Mouse (Mus musculus) hindbrain, postnatal 0 days (tissue): Measurements from ENCODE around the gene Stard13. TPM values are rescaled to one million over a fixed set of nuclear protein-coding genes. Genes with fewer than 3 reads are reported as not detected.

Source experiments
- ATAC-seq: fragments of 200-750 bp; cut with Nextera tagmentation; 2 replicates; pipeline ENCODE4 v1.8.0; 2017; ENCODE audit warnings: mild to moderate bottlenecking, moderate TSS enrichment, moderate library complexity
- DNase-seq: peaks from one replicate; pipeline ENCODE4 v3.0.0-alpha.2; 2015; ENCODE audit warnings: low spot score
- H3K27ac ChIP-seq: fragments of 300-500 bp; sonication (generic); 2 replicates; pipeline ENCODE4 v1.5.1; 2014; ENCODE audit warnings: mild to moderate bottlenecking
- H3K27me3 ChIP-seq: fragments of 300-500 bp; sonication (generic); 2 replicates; pipeline ENCODE4 v1.6.1; 2014; ENCODE audit warnings: low read length, mixed read lengths; ENCODE audit not compliant: insufficient read depth
- H3K36me3 ChIP-seq: fragments of 300-500 bp; sonication (generic); 2 replicates; pipeline ENCODE4 v1.6.1; 2014; ENCODE audit warnings: low read length, mixed read lengths; ENCODE audit not compliant: insufficient read depth
- H3K4me1 ChIP-seq: fragments of 300-500 bp; sonication (generic); 2 replicates; pipeline ENCODE4 v1.6.1; 2014; ENCODE audit warnings: antibody characterized with exemption, low read length, mixed read lengths; ENCODE audit not compliant: insufficient read depth
- H3K4me2 ChIP-seq: fragments of 300-500 bp; sonication (generic); 2 replicates; pipeline ENCODE4 v1.6.1; 2014; ENCODE audit warnings: low read depth, mild to moderate bottlenecking, low read length, moderate library complexity, mixed read lengths
- H3K4me3 ChIP-seq: fragments of 300-500 bp; sonication (generic); 2 replicates; pipeline ENCODE4 v1.5.1; 2014; ENCODE audit warnings: low read length
- H3K9ac ChIP-seq: fragments of 300-500 bp; sonication (generic); replicated peaks from 2 replicates; pipeline ENCODE4 v1.6.1; 2014; ENCODE audit warnings: mild to moderate bottlenecking, low read length, moderate library complexity, mixed read lengths
- H3K9me3 ChIP-seq: fragments of 300-500 bp; sonication (generic); 2 replicates; pipeline ENCODE4 v1.6.1; 2016; ENCODE audit warnings: low read length, mixed read lengths
- CTCF ChIP-seq: IDR thresholded peaks from 2 replicates; pipeline ENCODE4 v1.5.1; 2016; ENCODE audit warnings: antibody characterized with exemption, control low read depth, low read depth
- WGBS: fragments of 180-500 bp; shearing (Covaris S2); extraction: QIAGEN DNeasy Blood & Tissue Kit; methylation state at CpG from one replicate; pipeline ENCODE4 v1.1.7; 2014; 5-methylcytosine and 5-hydroxymethylcytosine counted together
- polyA plus RNA-seq: library from polyadenylated mRNA; unstranded; fragments of >200 nt; fragmentation: Nextera tagmentation; extraction: Ambion mirVana; gene quantifications from 2 replicates; pipeline ENCODE4 v1.2.1, GENCODE M21; 2015
- total RNA-seq: library from RNA; depleted of rRNA; stranded (reverse); fragments of >200 nt; gene quantifications from 2 replicates; pipeline ENCODE4 v1.2.3, GENCODE M21; 2014

Gene Stard13
- total and polyA plus RNA-seq, 2 experiments from 2014 or later = 2.8 to 14.7 TPM

DNA sequence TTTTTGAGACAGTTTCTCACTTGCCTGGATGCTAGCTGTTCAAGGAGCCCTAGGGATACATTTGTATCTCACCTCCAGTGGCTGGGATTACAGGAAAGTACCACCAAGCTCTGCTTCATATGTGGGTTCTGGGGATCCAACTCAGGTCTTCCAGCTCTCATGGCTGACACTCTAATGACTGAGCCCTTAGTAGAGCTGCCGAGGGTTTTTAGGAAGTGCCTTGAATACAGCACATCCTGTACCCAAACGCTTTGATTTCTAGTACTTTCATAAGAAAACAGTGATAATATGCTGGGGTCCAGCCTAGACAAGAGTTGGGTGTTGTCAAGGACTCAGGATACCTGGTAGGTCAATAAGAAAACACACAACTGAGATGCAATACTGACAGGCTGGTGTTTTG is 23.6 kb downstream of the Stard13 start:
- no peak overlapping the region for H3K4me2 ChIP-seq
- no peaks in the 10 kb centered on the region for H3K27me3 ChIP-seq
- no peak overlapping the region for H3K4me3 ChIP-seq
- no peak for TF ChIP-seq CTCF
- H3K9ac ChIP-seq = no peak overlapping the region
- no peaks in the 10 kb centered on the region for H3K9me3 ChIP-seq
- 90% methylated on average over 2 of the region's 2 CpGs for WGBS
- no peak for DNase-seq
- no peaks in the 10 kb centered on the region for H3K4me1 ChIP-seq
- H3K27ac ChIP-seq = no peak overlapping the region
- no peaks in the 10 kb centered on the region for H3K36me3 ChIP-seq
- ATAC-seq = no peak

DNA sequence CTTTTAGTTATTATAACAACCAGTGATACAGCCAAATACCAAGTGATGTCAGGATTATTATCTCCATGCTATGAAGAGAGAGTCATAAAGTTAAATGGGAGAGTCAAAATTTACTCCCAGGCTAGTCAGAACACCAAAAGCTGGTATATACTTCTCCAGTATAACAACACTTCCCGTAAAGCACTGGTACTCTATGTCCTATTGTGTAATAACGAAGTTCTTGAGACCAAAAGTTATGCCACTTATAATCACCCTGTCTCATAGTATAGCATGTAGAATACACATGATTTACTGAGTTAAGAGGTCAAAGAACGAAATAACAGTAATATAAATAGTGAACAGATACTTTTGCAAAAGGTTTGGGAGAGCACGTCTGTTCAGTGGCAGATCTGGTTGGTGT is 28.6 kb downstream of the Stard13 start:
- no peaks in the 10 kb centered on the region for H3K36me3 ChIP-seq
- WGBS = 94% methylated on average over 4 of the region's 4 CpGs
- no peaks in the 10 kb centered on the region for H3K4me1 ChIP-seq
- H3K4me2 ChIP-seq = no peak overlapping the region
- ATAC-seq = no peak
- DNase-seq = no peak
- no peaks in the 10 kb centered on the region for H3K9me3 ChIP-seq
- H3K4me3 ChIP-seq = no peak overlapping the region
- H3K9ac ChIP-seq = no peak overlapping the region
- no peaks in the 10 kb centered on the region for H3K27me3 ChIP-seq
- H3K27ac ChIP-seq = no peak overlapping the region
- TF ChIP-seq CTCF = no peak

- no peak overlapping the region for H3K27ac ChIP-seq
- no peaks in the 10 kb centered on the region for H3K4me1 ChIP-seq
- H3K9ac ChIP-seq = no peak overlapping the region
- TF ChIP-seq CTCF = no peak
- H3K36me3 ChIP-seq = no peaks in the 10 kb centered on the region
- H3K27me3 ChIP-seq = no peaks in the 10 kb centered on the region
- no peaks in the 10 kb centered on the region for H3K9me3 ChIP-seq
- no peak for DNase-seq
- no peak overlapping the region for H3K4me2 ChIP-seq
- no peak overlapping the region for H3K4me3 ChIP-seq
- ATAC-seq = no peak
- WGBS = 73% methylated on average over 5 of the region's 5 CpGs
Observed at GRCm38 (mm10) chr5:151202925-151203324, 30.7 kb downstream of the Stard13 start.

- Histone ChIP-seq H3K4me2 (no peak overlapping the region), H3K27ac (no peak overlapping the region), H3K36me3 (no peaks in the 10 kb centered on the region), H3K27me3 (no peaks in the 10 kb centered on the region), H3K4me3 (no peak overlapping the region), H3K4me1 (no peaks in the 10 kb centered on the region), H3K9ac (no peak overlapping the region), H3K9me3 (no peaks in the 10 kb centered on the region)
- 54% methylated on average over 3 of the region's 3 CpGs for WGBS
- DNase-seq = no peak
- no peak for TF ChIP-seq CTCF
- no peak for ATAC-seq
Observed at GRCm38 (mm10) chr5:151201220-151201619, 32.4 kb downstream of the Stard13 start.

DNA sequence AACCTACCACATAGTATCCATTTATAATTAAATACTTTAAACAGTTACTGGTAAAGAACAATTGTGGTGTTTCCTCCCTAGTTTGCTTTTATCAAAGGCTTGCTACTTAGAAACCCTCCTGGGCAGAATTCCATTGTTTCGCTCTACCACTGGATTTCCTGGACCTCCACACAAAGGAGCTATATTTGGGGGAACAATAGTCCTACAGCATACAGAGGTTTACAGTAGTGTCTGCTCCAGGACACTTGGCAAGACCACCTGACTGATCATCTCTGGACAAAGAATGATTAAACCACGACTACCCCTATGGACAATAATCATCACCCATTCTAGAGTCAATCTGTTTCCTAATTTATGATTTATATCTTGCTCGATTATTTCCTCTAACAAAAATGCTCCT is 34.4 kb downstream of the Stard13 start:
- no peak for DNase-seq
- no peak overlapping the region for H3K4me3 ChIP-seq

GRCm38 (mm10) chr5:151196603-151197272 is 36.9 kb downstream of the Stard13 start:
- DNase-seq = no peak
- no peak for ATAC-seq
- Histone ChIP-seq H3K4me2 (no peak overlapping the region), H3K27ac (no peak overlapping the region), H3K9ac (no peak overlapping the region), H3K4me3 (no peak overlapping the region), H3K4me1 (no peaks in the 10 kb centered on the region), H3K36me3 (no peaks in the 10 kb centered on the region), H3K9me3 (no peaks in the 10 kb centered on the region), H3K27me3 (no peaks in the 10 kb centered on the region)
- no peak for TF ChIP-seq CTCF
- 39% methylated on average over 13 of the region's 13 CpGs for WGBS

More for the DNA sequence above, 34.4 kb downstream of the Stard13 start:
- Histone ChIP-seq H3K36me3 (no peaks in the 10 kb centered on the region), H3K27ac (no peak overlapping the region), H3K4me2 (no peak overlapping the region), H3K27me3 (no peaks in the 10 kb centered on the region), H3K4me1 (no peaks in the 10 kb centered on the region), H3K9me3 (no peaks in the 10 kb centered on the region), H3K9ac (no peak overlapping the region)
- ATAC-seq = no peak
- TF ChIP-seq CTCF = no peak
- 82% methylated on average over 3 of the region's 3 CpGs for WGBS

- no peak for TF ChIP-seq CTCF
- Histone ChIP-seq H3K36me3 (no peaks in the 10 kb centered on the region), H3K9ac (no peak overlapping the region), H3K9me3 (no peaks in the 10 kb centered on the region), H3K27ac (no peak overlapping the region), H3K4me2 (no peak overlapping the region), H3K4me3 (no peak overlapping the region), H3K27me3 (no peaks in the 10 kb centered on the region), H3K4me1 (no peaks in the 10 kb centered on the region)
- WGBS = 71% methylated on average over 3 of the region's 3 CpGs
- no peak for DNase-seq
- no peak for ATAC-seq
Observed at GRCm38 (mm10) chr5:151193885-151194520, 39.6 kb downstream of the Stard13 start.
